Mouse (Mus musculus): Measurements from ENCODE around the gene Gm9767.

- TF ChIP-seq CTCF (IDR thresholded peaks at IDR 0.05) = no peak
- no peak for TF ChIP-seq POLR2A (IDR thresholded peaks at IDR 0.05; ENCODE audit: insufficient read depth, low read depth, low read length)
Observed at GRCm38 (mm10) chr10:26114409-26114808, 36.4 kb downstream of the Gm9767 start.

Measured in heart, adult 2 months (tissue).